Mouse (Mus musculus) kidney, adult 2 months (tissue): ENCODE results near the gene Hist1h2ad.

Source experiments
- CTCF ChIP-seq: fragments of 200-500 bp; conservative IDR thresholded peaks from 2 replicates; pipeline ENCODE4 v1.5.1; 2011; ENCODE audit warnings: low read depth, mild to moderate bottlenecking, control low read depth, low read length, moderate library complexity, mixed read lengths; ENCODE audit not compliant: insufficient read depth, insufficient read length
- POLR2A ChIP-seq: fragments of 200-500 bp; IDR thresholded peaks from one replicate; pipeline ENCODE4 v1.6.1; 2011; ENCODE audit warnings: low read depth, low read length, control low read depth

GRCm38 (mm10) chr13:23586099-23586939, 12.1 kb downstream of the Hist1h2ad start:
- TF ChIP-seq POLR2A (no peak), CTCF (no peak)
